Mouse (Mus musculus) Patski (cell line): Measurements from ENCODE around the gene Slc16a8. TPM values are rescaled to one million over a fixed set of nuclear protein-coding genes. Genes with fewer than 3 reads are reported as not detected.

Experiments
- ATAC-seq: fragments of 100-300 bp; one replicate; pipeline ENCODE4 v1.8.0; 2021
- CTCF ChIA-PET: fragments of 350-600 bp; sonication (Branson Sonifier 250); formaldehyde crosslinking; loops from one replicate; lab custom pipeline; 2022; ENCODE audit warnings: inconsistent platforms; lab: Charles Lee
- POLR2A ChIA-PET: fragments of 350-600 bp; sonication (Branson Sonifier 250); formaldehyde crosslinking; loops from one replicate; lab custom pipeline; 2022; ENCODE audit warnings: antibody characterized with exemption, inconsistent platforms; lab: Charles Lee
- DNase-seq: peaks from one replicate; pipeline ENCODE4 v3.0.0-alpha.2; 2011; ENCODE audit warnings: low read depth, low spot score
- H3K27me3 ChIP-seq: fragments of 371-371 bp; one replicate; pipeline ENCODE4 v1.5.1; 2021
- CTCF ChIP-seq: fragments of 100-300 bp; IDR thresholded peaks from one replicate; pipeline ENCODE4 v1.5.1; 2021
- in situ Hi-C: fragments of 300-500 bp; cut with MboI; formaldehyde crosslinking; loops from 3 replicates; pipeline ENCODE4 v1.11.1; 2018; ENCODE audit warnings: low pct_unique_long_range_greater_than_20kb, mixed read lengths
- polyA plus RNA-seq: library from polyadenylated mRNA; unstranded; gene quantifications from one replicate; pipeline ENCODE4 v1.2.3, GENCODE M21; 2021

Slc16a8 gene
- polyA plus RNA-seq, 1 experiment from 2014 or later = 4.0 TPM

DNA sequence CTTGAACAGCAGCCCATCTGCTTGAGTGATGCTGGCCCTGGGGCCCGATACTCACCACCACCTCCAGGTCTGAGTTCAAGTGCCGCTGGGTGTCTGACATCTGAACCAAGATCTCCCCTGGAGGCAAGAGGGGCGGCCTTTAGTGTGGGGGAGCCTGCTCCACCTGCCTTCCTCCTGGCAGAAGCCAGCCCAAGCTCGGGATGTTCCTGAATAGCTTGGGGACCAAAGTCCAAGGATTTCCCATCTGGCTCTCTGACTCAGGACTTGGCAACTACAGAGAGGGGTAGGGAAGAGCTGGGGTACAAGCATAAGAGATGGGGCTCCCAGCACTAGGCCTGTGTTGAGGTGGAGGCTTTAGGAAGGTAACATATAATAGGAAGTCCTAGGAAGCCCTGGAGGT, 28.8 kb upstream of the Slc16a8 start:
- in situ Hi-C loops = no loop called here
- POLR2A ChIA-PET = no interaction called here
- TF ChIP-seq CTCF = no peak
- DNase-seq (no peak), ATAC-seq (no peak)
- CTCF ChIA-PET = no interaction called here
- no peaks in the 10 kb centered on the region for H3K27me3 ChIP-seq

DNA sequence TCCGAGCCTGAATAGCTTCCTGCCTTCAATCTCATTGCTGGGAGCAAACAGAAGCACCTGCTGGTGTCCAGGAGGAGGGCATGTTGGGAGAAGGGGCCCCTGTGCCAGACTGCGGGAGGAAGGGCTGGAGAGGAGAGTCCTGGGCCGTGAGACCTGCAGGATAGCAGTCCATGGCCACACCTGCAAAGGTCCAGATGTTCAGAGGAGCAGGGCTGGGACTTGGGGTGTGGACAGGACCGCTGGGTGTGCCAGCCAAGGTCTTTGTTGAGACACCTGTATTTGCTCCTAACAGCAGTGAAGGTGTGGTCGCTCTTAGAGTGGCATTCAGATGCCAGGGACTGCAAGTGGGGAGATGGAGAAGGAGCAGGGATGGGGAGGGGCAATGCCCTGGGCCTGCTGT, 27.9 kb upstream of the Slc16a8 start:
- no peaks in the 10 kb centered on the region for H3K27me3 ChIP-seq
- DNase-seq = no peak
- ChIA-PET POLR2A (interaction anchor here (0.6 to 1.5 kb wide), 3 partner anchors 18 to 56 kb away, joined by 3 to 6 read pairs (median 4); no protein-coding TSS in a partner anchor), CTCF (interaction anchor here (1.4 to 1.6 kb wide), 2 partner anchors 25 to 39 kb away, joined by 4 to 7 read pairs; no protein-coding TSS in a partner anchor)
- in situ Hi-C loops = no loop called here
- no peak for ATAC-seq
- TF ChIP-seq CTCF = no peak

GRCm38 (mm10) chr15:79281389-79281788, 26.8 kb upstream of the Slc16a8 start:
- no peak for ATAC-seq
- ChIA-PET POLR2A (interaction anchor here (0.6 to 1.5 kb wide), 2 partner anchors 17 to 40 kb away, joined by 3 to 6 read pairs; no protein-coding TSS in a partner anchor), CTCF (interaction anchor here (1.4 to 1.6 kb wide), 2 partner anchors 24 to 38 kb away, joined by 4 to 7 read pairs; no protein-coding TSS in a partner anchor)
- DNase-seq = no peak
- in situ Hi-C loops = no loop called here
- TF ChIP-seq CTCF = no peak
- H3K27me3 ChIP-seq = no peaks in the 10 kb centered on the region

GRCm38 (mm10) chr15:79280850-79281249, 26.3 kb upstream of the Slc16a8 start:
- POLR2A ChIA-PET = no interaction called here
- no peak for ATAC-seq
- no peak for DNase-seq
- TF ChIP-seq CTCF = no peak
- CTCF ChIA-PET = interaction anchor here (1.1 to 1.6 kb wide), 2 partner anchors 37 to 38 kb away, joined by 3 to 7 read pairs; no protein-coding TSS in a partner anchor
- H3K27me3 ChIP-seq = no peaks in the 10 kb centered on the region
- in situ Hi-C loops = no loop called here

DNA sequence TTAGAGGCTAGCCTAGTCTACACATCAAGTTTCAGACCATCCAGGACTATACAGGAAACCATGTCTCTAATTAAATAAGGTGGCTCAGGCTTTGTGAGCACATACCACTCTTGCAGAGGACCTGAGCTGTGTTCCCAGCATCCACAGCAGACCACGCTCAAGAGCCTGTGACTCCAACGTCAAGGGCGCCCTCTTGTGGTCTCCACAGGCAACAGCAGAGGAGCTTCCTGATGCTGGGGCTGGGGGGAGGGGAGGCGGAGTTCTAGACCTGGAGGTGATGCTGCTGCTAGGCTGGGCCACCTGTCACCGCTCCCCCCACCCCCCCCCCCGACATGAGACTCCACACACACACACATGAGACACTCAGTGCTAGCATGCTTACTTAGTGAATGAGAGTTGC, 25.6 kb upstream of the Slc16a8 start:
- POLR2A ChIA-PET = no interaction called here
- TF ChIP-seq CTCF = no peak
- in situ Hi-C loops = no loop called here
- CTCF ChIA-PET = interaction anchor here (1.1 kb wide), 1 partner anchor 37 kb away, joined by 3 read pairs; no protein-coding TSS in a partner anchor
- ATAC-seq (no peak), DNase-seq (no peak)
- H3K27me3 ChIP-seq = no peaks in the 10 kb centered on the region

GRCm38 (mm10) chr15:79277728-79278127, 23.2 kb upstream of the Slc16a8 start:
- ChIA-PET POLR2A (no interaction called here), CTCF (no interaction called here)
- ATAC-seq (no peak), DNase-seq (no peak)
- TF ChIP-seq CTCF = no peak
- H3K27me3 ChIP-seq = no peaks in the 10 kb centered on the region
- in situ Hi-C loops = no loop called here

GRCm38 (mm10) chr15:79273020-79273419, 18.5 kb upstream of the Slc16a8 start:
- in situ Hi-C loops = no loop called here
- ATAC-seq (no peak), DNase-seq (no peak)
- TF ChIP-seq CTCF = no peak
- POLR2A ChIA-PET = no interaction called here
- CTCF ChIA-PET = interaction anchor here (1.7 kb wide), 1 partner anchor 11 kb away, joined by 6 read pairs; no protein-coding TSS in a partner anchor
- no peaks in the 10 kb centered on the region for H3K27me3 ChIP-seq

DNA sequence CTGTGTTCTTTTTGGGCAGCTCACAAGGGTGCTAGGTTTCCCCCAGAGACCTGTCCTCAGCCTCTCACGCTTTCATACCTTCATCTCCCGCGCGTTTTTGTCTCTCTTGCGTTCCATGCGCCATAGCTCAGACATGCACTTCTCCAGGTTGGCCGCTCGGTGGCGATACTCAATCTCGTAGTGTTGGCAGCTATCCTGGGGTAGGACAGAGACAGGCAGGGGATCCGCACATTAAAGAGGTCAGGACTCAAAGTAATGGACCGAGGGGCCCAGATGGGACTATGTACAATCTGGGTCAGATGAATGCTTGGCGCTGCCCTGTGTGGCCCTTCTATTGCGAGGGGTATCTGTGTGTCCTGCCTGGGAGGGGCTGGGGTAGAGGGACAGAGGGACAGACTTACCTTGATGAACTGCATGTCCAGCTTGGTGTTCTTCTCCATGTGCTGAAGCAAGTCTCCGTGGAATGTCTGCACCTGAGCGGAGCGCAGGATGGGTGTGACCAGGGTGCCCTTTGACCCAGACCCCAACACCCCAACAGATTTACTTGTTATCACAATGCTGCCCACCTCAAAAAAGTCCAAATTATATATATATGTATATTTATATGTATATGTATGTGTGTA, 16.7 kb upstream of the Slc16a8 start:
- CTCF ChIA-PET = interaction anchor here (1.7 to 2.3 kb wide), 2 partner anchors 13 to 28 kb away, joined by 6 read pairs; no protein-coding TSS in a partner anchor
- H3K27me3 ChIP-seq = no peaks in the 10 kb centered on the region
- TF ChIP-seq CTCF = no peak
- POLR2A ChIA-PET = no interaction called here
- in situ Hi-C loops = no loop called here
- ATAC-seq (no peak), DNase-seq (no peak)

GRCm38 (mm10) chr15:79270317-79271123, 16.0 kb upstream of the Slc16a8 start:
- in situ Hi-C loops = no loop called here
- POLR2A ChIA-PET = no interaction called here
- DNase-seq (no peak), ATAC-seq (no peak)
- CTCF ChIA-PET = interaction anchor here (2.3 kb wide), 1 partner anchor 27 kb away, joined by 6 read pairs; no protein-coding TSS in a partner anchor
- no peak for TF ChIP-seq CTCF
- H3K27me3 ChIP-seq = no peaks in the 10 kb centered on the region

- CTCF ChIA-PET = interaction anchor here (1.7 kb wide), 1 partner anchor 26 kb away, joined by 4 read pairs; no protein-coding TSS in a partner anchor
- POLR2A ChIA-PET = no interaction called here
- DNase-seq = no peak
- ATAC-seq = no peak
- no peaks in the 10 kb centered on the region for H3K27me3 ChIP-seq
- no peak for TF ChIP-seq CTCF
- in situ Hi-C loops = no loop called here
These were observed 14.0 kb upstream of the Slc16a8 start for GRCm38 (mm10) chr15:79268521-79268920.
